Mouse (Mus musculus) MEL (cell line): ENCODE measurements around the gene Celf2.
A peak's percentile ranks its signal among the peaks of the same experiment; 100 is the strongest.

Experiments
- CTCF ChIP-seq, 3 experiments: IDR thresholded peaks in 2 of 3; conservative IDR thresholded peaks in 1 of 3; 2 replicates each; pipeline ENCODE4 v1.5.1; 2011 to 2012; ENCODE audit warnings: low read length in 3 of 3, low read depth in 2 of 3, mild to moderate bottlenecking in 2 of 3, improper control_type of control experiment in 1 of 3, inconsistent platforms in 1 of 3, mixed read lengths in 1 of 3, moderate library complexity in 1 of 3; ENCODE audit not compliant: control insufficient read depth in 1 of 3, insufficient read depth in 1 of 3, poor library complexity in 1 of 3, severe bottlenecking in 1 of 3
- EP300 ChIP-seq, 2 experiments: IDR thresholded peaks; 2 replicates each; pipeline ENCODE4 v1.6.1; 2011; ENCODE audit warnings: improper control_type of control experiment in 2 of 2, low read length in 2 of 2, low read depth in 1 of 2, mild to moderate bottlenecking in 1 of 2
- GABPA ChIP-seq: IDR thresholded peaks from 2 replicates; pipeline ENCODE4 v1.6.1; 2012; ENCODE audit warnings: low read depth, mild to moderate bottlenecking, inconsistent platforms, low read length, improper control_type of control experiment, moderate library complexity
- JUND ChIP-seq: IDR thresholded peaks from 2 replicates; pipeline ENCODE4 v1.6.1; 2011; ENCODE audit warnings: low read depth, mild to moderate bottlenecking, improper control_type of control experiment, low read length
- POLR2A ChIP-seq, 2 experiments: IDR thresholded peaks; 2 replicates each; pipeline ENCODE4 v1.6.1; 2011 to 2012; ENCODE audit warnings: low read length in 2 of 2, mild to moderate bottlenecking in 2 of 2, control low read depth in 1 of 2, improper control_type of control experiment in 1 of 2, low read depth in 1 of 2, moderate library complexity in 1 of 2; ENCODE audit not compliant: control insufficient read depth in 1 of 2, insufficient read depth in 1 of 2, poor library complexity in 1 of 2

DNA sequence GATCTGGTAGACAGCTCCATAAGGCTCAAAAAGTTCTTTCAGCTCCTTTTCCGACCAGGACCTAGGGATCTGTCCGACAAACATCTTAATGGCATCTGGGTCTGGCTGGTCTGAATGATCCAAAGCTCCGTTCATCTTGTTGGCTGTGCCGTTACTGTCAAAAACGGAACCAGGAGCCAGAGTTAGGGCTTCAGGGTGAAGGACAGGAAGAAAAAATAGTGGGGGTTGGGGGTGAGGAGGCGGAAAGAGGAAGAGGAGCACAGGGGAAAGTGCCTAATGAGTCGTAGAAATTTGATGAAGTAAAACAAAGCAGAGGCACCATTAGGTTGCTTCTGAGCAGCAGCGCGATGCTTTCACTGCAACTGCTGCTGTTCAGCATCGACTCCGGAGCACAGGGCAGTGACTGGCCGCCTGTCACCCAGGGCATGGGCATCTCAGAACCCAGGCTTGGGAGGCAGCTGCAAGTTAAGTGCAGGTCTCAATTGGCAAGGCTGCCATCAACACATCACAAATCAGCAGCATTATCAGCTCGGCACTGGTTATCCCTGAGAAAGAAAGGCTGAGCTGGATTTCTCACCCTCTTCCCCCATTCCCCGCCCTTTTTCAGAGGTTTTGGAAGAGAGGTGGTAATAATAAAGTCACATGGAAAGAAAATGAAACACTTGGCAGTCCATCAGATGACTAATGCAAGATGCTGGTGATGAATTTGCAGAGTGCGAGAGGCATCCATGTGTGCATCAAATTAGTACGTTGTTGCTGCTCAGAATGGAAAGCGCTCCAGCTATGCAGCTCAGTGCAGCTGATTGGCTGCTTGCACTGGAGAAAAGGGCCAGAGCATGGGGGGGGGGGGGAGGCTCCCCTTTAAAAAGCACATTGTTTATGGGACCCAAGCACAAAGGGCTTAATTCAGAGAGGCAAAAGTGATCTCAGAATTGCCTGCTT lies 787.6 kb downstream of the Celf2 start:
- TF ChIP-seq POLR2A (IDR thresholded peaks at IDR 0.05; ENCODE audit: control insufficient read depth in 1 of 2, insufficient read depth in 1 of 2, low read depth in 1 of 2, low read length in 2 of 2, poor library complexity in 1 of 2) (peak; percentile 27 to 73; a peak in 2 of 4 replicates), EP300 (IDR thresholded peaks at IDR 0.05; ENCODE audit: low read depth in 1 of 2, low read length in 2 of 2) (peak; percentile 49 to 52; a peak in 3 of 4 replicates), JUND (no peak), CTCF (IDR thresholded peaks at IDR 0.05 in 2 of 3, conservative IDR thresholded peaks at IDR 0.05 in 1 of 3; ENCODE audit: control insufficient read depth in 1 of 3, insufficient read depth in 1 of 3, low read depth in 2 of 3, low read length in 3 of 3, poor library complexity in 1 of 3, severe bottlenecking in 1 of 3) (no peak), GABPA (no peak)
